Mouse (Mus musculus): Measurements from ENCODE around the gene Nat8f3. TPM values are rescaled to one million over a fixed set of nuclear protein-coding genes. Genes with fewer than 3 reads are reported as not detected.
"Not testable (repeated sequence)": the region's sequence is repeated elsewhere in the genome, so short reads cannot be mapped to it uniquely, and the experiment has no call there.

The Nat8f3 gene
- polyA plus RNA-seq (2015; fragmentation: Nextera tagmentation; extraction: Ambion mirVana): 0.23 TPM in 1 of 2 replicates, not detected in the other

DNA sequence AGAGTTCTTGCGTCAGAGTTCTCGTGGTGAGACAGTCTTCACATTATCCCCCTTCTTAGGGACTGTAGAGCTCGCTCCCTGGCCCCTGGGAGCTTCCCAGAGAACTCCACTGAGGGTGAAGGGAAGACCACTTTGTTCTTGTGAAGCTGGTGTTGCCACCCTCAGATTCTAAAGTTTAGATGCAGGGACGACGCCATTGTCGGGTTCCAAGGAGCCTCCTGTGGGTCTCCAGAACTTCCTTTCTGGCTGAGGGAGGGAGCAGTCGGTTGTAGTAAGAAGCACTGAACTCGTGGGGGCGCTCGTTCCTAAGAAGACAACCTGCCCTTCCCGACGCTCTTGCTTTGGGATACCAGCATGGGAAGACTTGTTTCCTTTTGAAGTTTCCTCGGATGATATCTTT lies at the start of gene Nat8f3:
Gene Nat8f3, minus strand, starts transcription at position 223 of the 400 bp plus-strand sequence.
- not testable (repeated sequence) for H3K9me3 ChIP-seq (replicated peaks); H3K4me2 ChIP-seq; H3K27me3 ChIP-seq; H3K9ac ChIP-seq; H3K4me1 ChIP-seq; ATAC-seq; H3K36me3 ChIP-seq (ENCODE audit: poor library complexity, severe bottlenecking); H3K4me3 ChIP-seq; H3K27ac ChIP-seq
- 63% methylated on average over 13 of the region's 13 CpGs for WGBS

- no peak for ATAC-seq
- WGBS: 84% methylated on average over 2 of the region's 2 CpGs
- H3K9ac ChIP-seq: no peak overlapping the region
- no peaks in the 10 kb centered on the region for H3K9me3 ChIP-seq (replicated peaks)
- no peaks in the 10 kb centered on the region for H3K36me3 ChIP-seq (ENCODE audit: poor library complexity, severe bottlenecking)
- no peaks in the 10 kb centered on the region for H3K4me1 ChIP-seq
- no peak overlapping the region for H3K27ac ChIP-seq
- H3K27me3 ChIP-seq: no peaks in the 10 kb centered on the region
- H3K4me2 ChIP-seq: no peak overlapping the region
- no peak overlapping the region for H3K4me3 ChIP-seq
Measured at GRCm38 (mm10) chr6:85813339-85813738, 47.8 kb upstream of the Nat8f3 start.

- not testable (repeated sequence) for H3K9ac ChIP-seq; H3K36me3 ChIP-seq (ENCODE audit: poor library complexity, severe bottlenecking); H3K27ac ChIP-seq; ATAC-seq; H3K9me3 ChIP-seq (replicated peaks); H3K4me2 ChIP-seq; H3K27me3 ChIP-seq; H3K4me3 ChIP-seq; H3K4me1 ChIP-seq
- WGBS: 74% methylated on average over 3 of the region's 3 CpGs
Measured at GRCm38 (mm10) chr6:85810942-85811537, 45.5 kb upstream of the Nat8f3 start.

DNA sequence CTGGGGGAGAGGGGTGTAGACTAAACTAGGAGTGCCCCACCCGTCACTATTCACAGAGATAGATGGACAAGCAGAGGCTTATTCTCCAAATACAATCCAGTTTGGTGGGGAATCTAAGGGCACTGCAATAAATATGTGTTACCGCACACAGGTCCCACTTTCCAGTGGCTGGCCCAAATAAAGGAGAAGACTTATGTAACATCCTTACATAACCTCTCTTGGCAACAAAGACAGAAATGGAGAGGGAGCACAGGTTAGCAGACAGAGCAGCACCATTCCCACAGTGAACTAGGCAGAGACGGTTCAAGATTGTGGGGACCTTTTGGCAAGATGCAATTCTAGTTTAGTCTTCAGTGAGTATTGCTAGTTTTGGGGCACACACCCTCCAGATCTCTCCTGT lies 45.0 kb upstream of the Nat8f3 start:
- not testable (repeated sequence) for H3K9me3 ChIP-seq (replicated peaks); H3K27ac ChIP-seq; H3K27me3 ChIP-seq; ATAC-seq; H3K4me1 ChIP-seq; H3K9ac ChIP-seq; H3K36me3 ChIP-seq (ENCODE audit: poor library complexity, severe bottlenecking); H3K4me3 ChIP-seq; H3K4me2 ChIP-seq
- 94% methylated on average over 3 of the region's 3 CpGs for WGBS

DNA sequence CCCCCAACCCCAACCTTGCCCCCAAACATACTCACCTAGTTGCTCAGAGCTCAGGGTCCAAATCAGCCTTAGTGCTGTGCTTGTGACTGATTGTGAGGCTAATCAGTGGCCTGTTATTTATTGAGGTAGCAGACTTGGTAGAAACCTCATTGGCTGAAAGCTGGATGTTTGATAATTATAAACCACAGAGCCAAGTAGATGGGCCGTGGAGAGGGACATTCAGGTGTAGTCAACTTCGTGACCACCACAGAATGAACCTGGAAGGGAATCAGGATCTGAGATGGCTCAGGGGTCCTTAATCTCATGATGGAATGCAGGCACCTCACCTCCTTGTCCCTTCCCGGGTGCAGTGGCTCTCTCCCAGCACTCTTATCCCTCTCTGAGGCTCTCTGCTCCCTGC lies 44.2 kb upstream of the Nat8f3 start:
- H3K9ac ChIP-seq; H3K9me3 ChIP-seq (replicated peaks); ATAC-seq; H3K4me2 ChIP-seq; H3K4me3 ChIP-seq; H3K4me1 ChIP-seq; H3K27me3 ChIP-seq; H3K36me3 ChIP-seq (ENCODE audit: poor library complexity, severe bottlenecking); H3K27ac ChIP-seq: not testable (repeated sequence)
- WGBS: 71% methylated on average over 3 of the region's 3 CpGs

DNA sequence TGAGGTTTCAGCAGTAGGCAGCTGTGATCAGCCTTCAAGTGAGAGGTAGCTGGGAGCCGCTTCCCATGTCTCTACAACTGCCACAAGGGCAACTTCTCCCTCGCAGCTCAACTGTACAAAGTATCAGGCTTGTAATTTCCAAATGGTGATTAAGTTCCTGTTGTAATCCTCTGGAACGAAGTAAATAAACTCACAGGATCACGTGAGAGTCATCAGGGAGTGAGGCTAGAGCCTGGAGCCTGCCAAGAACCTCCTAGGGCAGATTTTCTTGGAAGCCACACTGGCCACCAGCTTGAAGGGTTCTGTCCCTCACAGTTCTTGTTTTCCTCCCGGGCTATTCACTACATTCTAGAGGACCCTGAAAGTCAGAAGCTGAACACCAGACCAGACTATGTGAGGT lies 37.6 kb upstream of the Nat8f3 start:
- H3K4me2 ChIP-seq; H3K4me1 ChIP-seq; H3K27me3 ChIP-seq; H3K4me3 ChIP-seq; H3K9me3 ChIP-seq (replicated peaks); H3K27ac ChIP-seq; H3K9ac ChIP-seq; H3K36me3 ChIP-seq (ENCODE audit: poor library complexity, severe bottlenecking); ATAC-seq: not testable (repeated sequence)
- WGBS: 82% methylated on average over 5 of the region's 5 CpGs

DNA sequence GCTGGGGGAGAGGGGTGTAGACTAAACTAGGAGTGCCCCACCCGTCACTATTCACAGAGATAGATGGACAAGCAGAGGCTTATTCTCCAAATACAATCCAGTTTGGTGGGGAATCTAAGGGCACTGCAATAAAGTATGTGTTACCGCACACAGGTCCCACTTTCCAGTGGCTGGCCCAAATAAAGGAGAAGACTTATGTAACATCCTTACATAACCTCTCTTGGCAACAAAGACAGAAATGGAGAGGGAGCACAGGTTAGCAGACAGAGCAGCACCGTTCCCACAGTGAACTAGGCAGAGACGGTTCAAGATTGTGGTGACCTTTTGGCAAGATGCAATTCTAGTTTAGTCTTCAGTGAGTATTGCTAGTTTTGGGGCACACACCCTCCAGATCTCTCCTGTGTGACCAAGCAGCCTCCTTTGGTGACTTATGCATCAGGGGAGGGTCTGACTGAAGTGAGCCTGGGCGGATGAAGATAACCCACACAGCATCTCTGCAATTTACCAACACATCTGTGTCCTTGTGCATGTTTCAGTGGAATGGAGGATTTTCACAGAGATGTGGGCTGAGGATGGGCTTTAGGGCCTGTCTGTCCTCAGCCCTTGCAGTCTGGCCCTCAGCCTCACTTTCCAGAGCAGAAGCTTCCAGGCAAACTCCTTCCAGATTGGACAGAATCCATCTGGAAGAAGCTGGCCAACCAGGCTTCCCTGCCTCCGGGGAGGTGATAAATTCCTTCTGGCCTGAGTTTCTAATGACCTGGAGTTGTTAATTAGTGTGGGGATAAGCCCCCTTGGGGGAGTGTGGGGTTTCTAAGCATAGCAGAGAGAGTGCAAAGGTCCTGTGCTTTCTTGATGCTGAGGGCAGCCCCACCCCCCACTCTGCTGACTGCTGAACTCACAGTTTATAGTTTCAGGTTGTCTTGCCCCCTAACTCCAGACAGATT lies 2.2 kb downstream of the Nat8f3 start:
- not testable (repeated sequence) for H3K4me2 ChIP-seq; H3K27me3 ChIP-seq; H3K9ac ChIP-seq; H3K27ac ChIP-seq; ATAC-seq; H3K9me3 ChIP-seq (replicated peaks); H3K4me1 ChIP-seq; H3K4me3 ChIP-seq; H3K36me3 ChIP-seq (ENCODE audit: poor library complexity, severe bottlenecking)
- 65% methylated on average over 6 of the region's 6 CpGs for WGBS

DNA sequence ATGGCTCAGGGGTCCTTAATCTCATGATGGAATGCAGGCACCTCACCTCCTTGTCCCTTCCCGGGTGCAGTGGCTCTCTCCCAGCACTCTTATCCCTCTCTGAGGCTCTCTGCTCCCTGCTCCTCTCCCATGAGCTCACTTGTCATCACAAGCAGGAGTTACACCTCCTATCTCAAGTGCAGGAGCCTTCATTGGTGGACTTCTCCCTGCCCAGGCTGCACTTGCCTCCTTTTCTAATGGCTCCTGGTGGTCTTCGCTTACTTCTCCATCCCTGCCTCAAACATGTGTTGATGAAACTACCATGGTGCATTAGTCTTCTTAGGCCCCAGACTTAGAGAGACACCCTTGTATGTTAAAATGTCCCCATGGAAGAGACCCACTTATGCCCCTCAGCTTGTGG lies 2.9 kb downstream of the Nat8f3 start:
- not testable (repeated sequence) for H3K9ac ChIP-seq; H3K4me2 ChIP-seq; H3K27ac ChIP-seq; H3K36me3 ChIP-seq (ENCODE audit: poor library complexity, severe bottlenecking); ATAC-seq; H3K27me3 ChIP-seq; H3K4me3 ChIP-seq; H3K4me1 ChIP-seq; H3K9me3 ChIP-seq (replicated peaks)
- WGBS: 93% methylated on average over 1 of the region's 2 CpGs

GRCm38 (mm10) chr6:85755705-85756249 lies 9.8 kb downstream of the Nat8f3 start:
- not testable (repeated sequence) for H3K9ac ChIP-seq; ATAC-seq; H3K9me3 ChIP-seq (replicated peaks); H3K4me2 ChIP-seq; H3K27ac ChIP-seq; H3K4me1 ChIP-seq; H3K27me3 ChIP-seq; H3K4me3 ChIP-seq; H3K36me3 ChIP-seq (ENCODE audit: poor library complexity, severe bottlenecking)
- 63% methylated on average over 3 of the region's 6 CpGs for WGBS

- H3K36me3 ChIP-seq (ENCODE audit: poor library complexity, severe bottlenecking); H3K4me1 ChIP-seq; H3K4me3 ChIP-seq; H3K27ac ChIP-seq; ATAC-seq; H3K9ac ChIP-seq; H3K4me2 ChIP-seq; H3K27me3 ChIP-seq; H3K9me3 ChIP-seq (replicated peaks): not testable (repeated sequence)
- WGBS: 79% methylated on average over 10 of the region's 10 CpGs
Measured at GRCm38 (mm10) chr6:85713105-85713504, 52.4 kb downstream of the Nat8f3 start, which contains the start of gene Nat8f7. Gene Nat8f7, minus strand, starts transcription at chr6:85713205.

DNA sequence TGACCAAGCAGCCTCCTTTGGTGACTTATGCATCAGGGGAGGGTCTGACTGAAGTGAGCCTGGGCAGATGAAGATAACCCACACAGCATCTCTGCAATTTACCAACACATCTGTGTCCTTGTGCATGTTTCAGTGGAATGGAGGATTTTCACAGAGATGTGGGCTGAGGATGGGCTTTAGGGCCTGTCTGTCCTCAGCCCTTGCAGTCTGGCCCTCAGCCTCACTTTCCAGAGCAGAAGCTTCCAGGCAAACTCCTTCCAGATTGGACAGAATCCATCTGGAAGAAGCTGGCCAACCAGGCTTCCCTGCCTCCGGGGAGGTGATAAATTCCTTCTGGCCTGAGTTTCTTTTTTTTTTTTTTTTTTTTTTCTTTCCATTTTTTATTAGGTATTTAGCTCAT lies 55.9 kb downstream of the Nat8f3 start:
- 80% methylated on average over 1 of the region's 1 CpGs for WGBS

DNA sequence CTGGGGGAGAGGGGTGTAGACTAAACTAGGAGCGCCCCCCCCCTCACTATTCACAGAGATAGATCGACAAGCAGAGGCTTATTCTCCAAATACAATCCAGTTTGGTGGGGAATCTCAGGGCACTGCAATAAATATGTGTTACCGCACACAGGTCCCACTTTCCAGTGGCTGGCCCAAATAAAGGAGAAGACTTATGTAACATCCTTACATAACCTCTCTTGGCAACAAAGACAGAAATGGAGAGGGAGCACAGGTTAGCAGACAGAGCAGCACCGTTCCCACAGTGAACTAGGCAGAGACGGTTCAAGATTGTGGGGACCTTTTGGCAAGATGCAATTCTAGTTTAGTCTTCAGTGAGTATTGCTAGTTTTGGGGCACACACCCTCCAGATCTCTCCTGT lies 56.3 kb downstream of the Nat8f3 start:
- not testable (repeated sequence) for H3K27me3 ChIP-seq; H3K9me3 ChIP-seq (replicated peaks); ATAC-seq; H3K4me2 ChIP-seq; H3K4me1 ChIP-seq; H3K36me3 ChIP-seq (ENCODE audit: poor library complexity, severe bottlenecking); H3K27ac ChIP-seq; H3K4me3 ChIP-seq; H3K9ac ChIP-seq
- 96% methylated on average over 5 of the region's 5 CpGs for WGBS

More for the DNA sequence above, 55.9 kb downstream of the Nat8f3 start:
- not testable (repeated sequence) for H3K27me3 ChIP-seq; H3K9me3 ChIP-seq (replicated peaks); H3K27ac ChIP-seq; H3K4me3 ChIP-seq; H3K36me3 ChIP-seq (ENCODE audit: poor library complexity, severe bottlenecking); ATAC-seq; H3K4me1 ChIP-seq; H3K9ac ChIP-seq; H3K4me2 ChIP-seq

Data from forebrain, embryonic 13.5 days (tissue).